Mouse (Mus musculus) adrenal gland, postnatal 25 days (tissue): Measurements from ENCODE around the gene Dlg4. TPM values are rescaled to one million over a fixed set of nuclear protein-coding genes. Genes with fewer than 3 reads are reported as not detected.

Source experiments
- microRNA-seq, 2 experiments: library from miRNA; unstranded; fragments of <30 nt; microRNA quantifications; one replicate each; pipeline ENCODE4 v1.2.0; 2021
- total RNA-seq: library from RNA; stranded (reverse); gene quantifications from 2 replicates; pipeline ENCODE4 v1.2.3, GENCODE M21; 2021

Dlg4 gene
- total RNA-seq, 1 experiment from 2014 or later = 30.7 TPM

Small RNA genes lying within 50 kb of the gene (microRNA-seq; reads per million reads assigned to microRNA genes)
- gene Gm44349 (0 to 0.36 reads per million in 2 experiments), gene Mir324 (2,538 to 2,683 reads per million in 2 experiments)

Other genes starting within 250 kb of the Dlg4 start
- 1.8 and 2.4 TPM in 2 replicates for gene Chrnb1, start 221.0 kb upstream of the Dlg4 start, total RNA-seq
- gene Fgf11, start 215.1 kb upstream of the Dlg4 start, total RNA-seq = 3.6 and 3.9 TPM in 2 replicates
- not detected in 2 replicates for gene Tmem102, start 211.3 kb upstream of the Dlg4 start, total RNA-seq
- not detected in 2 replicates for gene Gm39566, start 201.6 kb upstream of the Dlg4 start, total RNA-seq
- gene Spem2, start 198.5 kb upstream of the Dlg4 start, total RNA-seq = not detected in 2 replicates
- not detected in 2 replicates for gene Spem1, start 194.8 kb upstream of the Dlg4 start, total RNA-seq
- gene Nlgn2, start 179.2 kb upstream of the Dlg4 start, total RNA-seq = 18.6 and 19.7 TPM in 2 replicates
- 149 and 152 TPM in 2 replicates for gene Tmem256, start 178.4 kb upstream of the Dlg4 start, total RNA-seq
- 43.8 and 52.9 TPM in 2 replicates for gene Plscr3, start 170.6 kb upstream of the Dlg4 start, total RNA-seq
- not detected in 2 replicates for gene Tnk1, start 158.2 kb upstream of the Dlg4 start, total RNA-seq
- not detected in 2 replicates for gene Tmem95, start 138.9 kb upstream of the Dlg4 start, total RNA-seq
- 4.4 and 4.9 TPM in 2 replicates for gene Kctd11, start 135.5 kb upstream of the Dlg4 start, total RNA-seq
- gene Acap1, start 121.4 kb upstream of the Dlg4 start, total RNA-seq = 0.30 TPM in 1 of 2 replicates, not detected in the other
- gene 2810408A11Rik, start 116.0 kb upstream of the Dlg4 start, total RNA-seq = 1.2 and 2.6 TPM in 2 replicates
- 52.4 and 55.5 TPM in 2 replicates for gene Neurl4, start 115.9 kb upstream of the Dlg4 start, total RNA-seq
- 62.5 and 70.2 TPM in 2 replicates for gene Gps2, start 103.1 kb upstream of the Dlg4 start, total RNA-seq
- 542 and 558 TPM in 2 replicates for gene Eif5a, start 95.0 kb upstream of the Dlg4 start, total RNA-seq
- gene Ybx2, start 81.1 kb upstream of the Dlg4 start, total RNA-seq = 14.1 and 14.8 TPM in 2 replicates
- gene Slc2a4, start 68.8 kb upstream of the Dlg4 start, total RNA-seq = 42.6 and 48.6 TPM in 2 replicates
- 0.52 TPM in 1 of 2 replicates, not detected in the other for gene Cldn7, start 52.2 kb upstream of the Dlg4 start, total RNA-seq
- 123 and 141 TPM in 2 replicates for gene Ctdnep1, start 35.8 kb upstream of the Dlg4 start, total RNA-seq
- 71.1 and 76.1 TPM in 2 replicates for gene Elp5, start 34.4 kb upstream of the Dlg4 start, total RNA-seq
- gene Gabarap, start 25.8 kb upstream of the Dlg4 start, total RNA-seq = 406 and 407 TPM in 2 replicates
- gene Phf23, start 21.2 kb upstream of the Dlg4 start, total RNA-seq = 55.7 and 64.6 TPM in 2 replicates
- 19.6 and 22.3 TPM in 2 replicates for gene Dvl2, start 16.3 kb upstream of the Dlg4 start, total RNA-seq
- gene Acadvl, start 1.5 kb upstream of the Dlg4 start, total RNA-seq = 391 and 422 TPM in 2 replicates
- 0.91 and 3.4 TPM in 2 replicates for gene Asgr1, start 37.1 kb downstream of the Dlg4 start, total RNA-seq
- gene Asgr2, start 75.7 kb downstream of the Dlg4 start, total RNA-seq = 2.9 and 4.1 TPM in 2 replicates
- 2.2 and 2.6 TPM in 2 replicates for gene Mgl2, start 113.4 kb downstream of the Dlg4 start, total RNA-seq
- gene Clec10a, start 139.3 kb downstream of the Dlg4 start, total RNA-seq = 0.81 and 2.0 TPM in 2 replicates
- 2.4 TPM in 1 of 2 replicates, not detected in the other for gene Slc16a11, start 195.8 kb downstream of the Dlg4 start, total RNA-seq
- 3.7 and 4.9 TPM in 2 replicates for gene Slc16a13, start 204.1 kb downstream of the Dlg4 start, total RNA-seq
- gene Bcl6b, start 212.9 kb downstream of the Dlg4 start, total RNA-seq = 12.2 and 20.5 TPM in 2 replicates
- 45.8 and 59.1 TPM in 2 replicates for gene 0610010K14Rik, start 221.0 kb downstream of the Dlg4 start, total RNA-seq
- 7.1 and 7.2 TPM in 2 replicates for gene Gm21988, start 222.9 kb downstream of the Dlg4 start, total RNA-seq
- 271 and 305 TPM in 2 replicates for gene Rnasek, start 222.9 kb downstream of the Dlg4 start, total RNA-seq
- gene Alox12, start 238.4 kb downstream of the Dlg4 start, total RNA-seq = 1.5 and 1.8 TPM in 2 replicates